Mouse (Mus musculus) lung, postnatal 25 days (tissue): Measurements from ENCODE around the gene Tnrc6c.

Source experiments
- DNase-seq: peaks from one replicate; pipeline ENCODE4 v3.0.0; 2022; ENCODE audit warnings: low spot score

The Tnrc6c gene

DNA sequence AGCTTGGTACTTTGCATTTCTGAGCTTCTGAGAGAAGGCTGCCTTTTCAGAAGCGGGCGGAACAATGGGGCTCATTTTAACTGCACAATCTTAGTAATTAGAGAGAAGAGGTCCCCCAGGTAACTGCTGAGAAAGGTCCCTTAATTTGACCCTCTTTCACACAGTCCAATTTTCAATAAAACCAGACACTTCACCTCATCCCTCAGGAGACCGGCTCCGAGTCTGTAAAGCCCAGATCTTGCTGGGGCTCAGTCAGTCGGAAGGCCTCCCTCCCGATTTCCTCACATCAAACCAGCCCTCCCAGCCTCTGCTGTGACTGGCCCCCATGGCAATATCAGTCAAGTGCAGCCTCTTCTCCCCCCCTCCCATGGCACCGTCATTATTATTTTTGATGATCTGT, 15.7 kb upstream of the Tnrc6c start:
- no peak for DNase-seq

DNA sequence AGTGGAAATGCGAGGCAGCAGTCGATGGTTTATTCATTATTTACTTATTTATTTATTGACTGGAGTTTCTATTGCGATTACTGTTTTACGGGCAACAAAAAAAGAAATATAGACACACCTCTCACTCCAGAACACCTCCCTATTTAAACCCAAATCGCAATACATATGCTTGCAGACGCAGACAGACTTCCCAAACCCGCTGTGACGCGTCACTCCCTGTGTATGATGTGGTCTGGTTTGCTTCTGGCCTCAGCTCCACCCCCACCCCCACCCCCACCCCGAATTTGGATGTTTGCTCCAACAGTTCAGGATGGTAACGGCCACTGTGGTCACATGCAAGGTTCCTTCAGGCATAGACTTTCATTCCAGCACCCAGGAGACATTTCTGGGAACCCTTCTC, 15.3 kb upstream of the Tnrc6c start:
- DNase-seq, result no peak

DNA sequence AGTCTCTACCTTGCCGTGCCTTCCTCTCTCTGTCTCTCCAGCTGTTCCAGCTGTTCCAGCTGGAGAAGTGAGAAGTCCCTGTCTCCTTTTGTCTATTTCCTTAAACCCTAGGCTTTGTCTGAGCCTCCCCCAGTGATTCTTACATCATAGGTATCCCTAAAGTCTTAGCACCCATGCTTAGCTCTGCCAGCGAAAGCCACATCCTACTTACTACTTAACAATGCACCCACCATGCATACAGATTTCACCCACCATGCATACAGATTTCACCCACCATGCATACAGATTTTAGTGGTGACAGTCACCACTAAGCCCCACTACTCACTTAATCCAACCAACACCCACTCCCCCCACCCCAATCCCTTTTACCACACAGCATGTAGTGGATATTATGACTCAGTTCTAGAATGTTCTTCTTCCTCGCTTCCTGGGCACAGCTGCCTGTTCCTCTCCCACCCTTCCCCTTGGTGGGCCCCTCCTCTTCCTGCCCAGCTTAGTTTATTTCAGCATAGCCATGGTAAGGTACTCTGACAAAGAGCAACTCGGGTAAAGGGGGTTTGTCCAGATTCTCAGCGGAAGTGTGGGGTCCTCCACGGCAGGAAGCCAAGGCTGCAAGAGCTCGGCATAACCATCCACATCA, 14.6 kb upstream of the Tnrc6c start:
- DNase-seq, result no peak

DNA sequence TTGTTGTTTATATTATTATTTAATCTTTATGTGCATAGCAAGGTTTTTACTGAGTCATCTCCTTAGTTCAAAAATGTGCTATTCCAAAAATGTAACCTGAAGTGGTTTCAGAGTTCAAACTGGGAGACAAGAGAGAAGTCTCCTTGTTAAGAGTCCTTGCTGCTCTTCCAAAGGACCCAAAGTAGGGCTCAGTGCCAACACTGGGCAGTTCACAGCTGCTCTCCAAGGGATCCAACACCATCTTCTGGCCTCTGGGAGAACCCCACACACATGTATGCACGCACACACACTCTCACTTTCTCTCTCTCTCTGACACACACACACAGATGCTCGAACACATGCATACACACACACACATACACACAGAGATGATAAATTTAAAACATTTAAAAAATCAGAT, 11.9 kb upstream of the Tnrc6c start:
- DNase-seq, result no peak

DNA sequence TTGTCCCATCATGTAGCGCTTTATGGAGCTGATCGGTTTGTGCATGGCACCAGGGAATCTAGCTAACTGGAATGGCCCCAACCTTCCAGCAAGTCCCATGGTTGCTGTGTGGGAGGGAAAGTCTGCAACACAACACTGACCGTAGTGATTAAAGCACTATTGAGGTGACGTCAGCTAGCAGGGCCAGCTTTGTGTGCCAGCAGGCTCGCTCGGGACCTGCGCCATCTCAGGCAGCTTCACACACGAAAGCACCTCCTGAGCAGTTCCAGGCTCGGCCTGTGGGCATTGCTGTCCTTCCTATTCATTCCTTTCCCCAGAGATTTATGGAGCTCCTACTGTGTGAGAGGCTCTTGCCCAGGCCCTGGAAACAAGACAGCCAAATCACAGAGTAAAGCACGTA, 10.8 kb upstream of the Tnrc6c start:
- no peak for DNase-seq

DNA sequence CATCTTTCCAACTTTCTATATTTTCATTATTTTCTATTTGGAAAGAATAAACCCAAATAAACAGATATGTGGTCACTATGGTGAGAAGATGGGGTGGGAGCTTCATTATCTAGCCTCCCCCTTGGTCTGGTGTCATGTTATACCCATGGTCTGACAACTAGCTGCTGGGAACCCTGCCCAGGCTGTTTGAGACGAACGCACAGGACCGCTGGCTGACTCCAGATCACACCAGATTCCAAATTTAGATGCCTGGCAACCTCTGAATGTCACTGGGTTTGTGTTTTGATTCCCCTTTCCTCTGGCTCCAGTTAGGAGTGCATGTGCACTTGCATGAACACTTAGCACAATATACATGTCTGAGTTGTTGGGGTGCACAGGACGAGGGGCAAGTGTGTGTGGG, 7.3 kb upstream of the Tnrc6c start:
- no peak for DNase-seq

DNA sequence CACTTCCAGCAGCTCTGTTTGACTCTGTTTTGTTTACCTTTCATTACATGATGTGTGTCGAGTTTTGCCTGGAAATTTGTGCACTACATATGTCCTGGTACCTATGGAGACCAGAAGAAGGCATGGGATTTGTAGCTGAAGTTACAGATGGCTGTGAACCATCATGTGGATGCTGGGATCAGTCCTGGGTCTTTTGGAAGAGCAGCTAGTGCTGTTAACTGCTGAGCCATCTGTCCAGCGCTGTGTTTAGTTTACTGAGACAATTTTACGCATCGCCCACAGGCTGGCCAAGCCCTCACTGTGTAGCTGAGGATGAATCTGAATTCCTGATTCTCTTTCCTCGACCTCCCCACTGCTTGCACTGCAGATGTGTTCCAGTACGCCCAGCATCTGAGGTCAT, 6.1 kb upstream of the Tnrc6c start:
- no peak for DNase-seq

DNA sequence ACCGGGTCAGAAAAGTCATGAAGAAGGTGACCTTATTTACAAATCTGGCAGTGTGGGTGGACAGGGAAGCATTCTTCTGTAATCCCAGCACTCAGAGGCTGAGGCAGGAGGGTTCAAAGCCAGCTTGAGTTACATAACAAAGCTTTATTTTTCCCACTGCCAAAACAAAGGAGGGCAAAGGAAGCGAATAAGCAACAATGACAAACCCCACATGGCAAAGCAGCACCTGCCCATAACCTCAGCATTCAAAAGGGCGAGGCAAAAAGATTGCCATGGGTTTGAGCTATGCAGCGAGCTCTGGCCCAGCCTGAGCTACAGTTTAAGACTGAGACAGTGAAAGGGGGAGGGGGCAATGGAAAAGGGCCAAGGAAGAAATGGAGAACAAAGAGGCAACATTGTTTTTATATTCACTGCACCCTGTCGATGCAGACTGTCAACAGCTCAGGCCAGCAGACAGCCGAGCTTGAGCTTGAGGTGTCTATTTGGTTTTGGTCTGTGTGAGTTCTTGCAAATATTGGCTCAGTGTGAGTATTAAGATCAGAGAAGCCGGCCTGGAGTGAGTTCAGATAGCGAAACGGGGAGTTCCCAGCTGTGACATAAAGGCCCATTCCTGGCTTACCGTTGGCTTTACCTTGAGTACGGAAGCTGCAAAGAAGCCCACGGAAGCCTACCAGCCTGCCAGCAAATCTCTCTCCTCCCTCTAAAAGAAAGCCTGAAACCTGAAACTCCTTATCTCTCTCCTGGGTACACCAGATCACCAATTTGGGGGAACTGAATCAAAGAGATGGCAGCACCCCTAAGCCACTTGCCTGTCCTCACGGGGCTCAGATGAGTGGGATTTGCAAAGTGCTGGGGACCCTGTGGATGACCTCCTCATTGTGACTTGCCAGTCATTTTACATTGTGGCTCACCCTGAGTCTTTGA, 3.1 kb upstream of the Tnrc6c start:
- DNase-seq, result no peak

DNA sequence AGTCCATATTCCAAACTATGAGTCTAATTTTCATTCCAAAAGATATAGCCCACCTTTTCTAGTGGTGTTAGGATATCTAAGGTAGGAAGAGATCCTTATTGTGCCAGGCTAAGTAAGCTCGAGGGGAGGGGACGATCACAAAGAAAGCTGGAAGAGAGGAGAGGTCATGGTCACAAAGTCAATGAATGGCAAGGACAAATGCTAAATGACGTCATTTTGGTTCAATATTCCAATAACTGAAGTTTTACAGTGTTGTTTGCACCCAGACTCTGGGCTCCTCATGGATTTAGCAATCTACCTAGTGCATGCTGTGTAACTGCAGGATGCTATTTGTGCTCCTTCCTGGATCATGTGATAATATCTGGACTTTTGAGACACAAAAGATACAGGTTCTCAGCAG, 1.2 kb upstream of the Tnrc6c start:
- no peak for DNase-seq

DNA sequence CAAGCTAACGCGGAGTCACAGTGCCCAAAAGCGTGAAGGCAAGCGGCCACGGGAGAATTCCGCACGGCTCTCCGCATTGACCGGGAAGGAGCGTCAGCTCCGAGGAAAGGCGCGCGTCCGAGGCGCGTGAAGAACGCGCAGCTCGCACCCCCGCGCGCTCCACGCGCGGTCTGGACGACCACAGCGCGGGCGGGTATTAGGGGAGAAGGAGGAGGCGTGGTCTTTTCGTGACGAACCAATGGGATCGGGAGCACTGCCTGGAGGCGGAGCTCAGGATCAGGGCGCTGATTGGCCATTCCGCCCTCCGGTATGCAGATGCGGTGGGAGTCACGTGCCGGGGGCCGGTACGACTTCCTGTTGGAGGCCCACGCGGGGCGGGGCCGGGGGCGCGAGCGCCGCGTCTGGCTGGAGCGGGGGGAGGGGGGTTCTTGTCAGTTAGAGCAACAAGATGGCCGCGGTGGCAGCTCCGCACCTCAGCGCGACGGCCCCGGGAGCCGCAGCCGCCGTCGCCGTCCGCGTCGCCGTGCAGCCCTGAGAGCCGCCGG, 363 bp downstream of the Tnrc6c start:
- peak; percentile 100 for DNase-seq

DNA sequence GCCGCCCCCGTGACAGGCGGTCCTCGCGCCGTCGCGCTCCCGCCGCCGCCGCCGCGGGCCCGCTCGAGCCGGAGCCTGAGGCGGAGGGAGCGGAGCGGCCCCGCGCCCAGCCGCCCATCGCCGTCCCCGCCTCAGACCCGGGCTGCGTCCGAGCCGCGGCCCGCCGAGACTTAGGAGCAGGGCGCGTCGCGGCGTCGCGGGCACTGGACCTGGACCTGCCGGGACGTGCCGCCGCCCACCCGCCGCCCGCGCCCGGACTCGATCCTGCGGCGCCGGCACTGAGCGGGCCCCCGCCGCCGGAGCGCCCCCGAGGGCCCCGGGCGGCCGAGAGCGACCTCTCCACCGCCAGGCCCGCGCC, 824 bp downstream of the Tnrc6c start:
- no peak for DNase-seq

DNA sequence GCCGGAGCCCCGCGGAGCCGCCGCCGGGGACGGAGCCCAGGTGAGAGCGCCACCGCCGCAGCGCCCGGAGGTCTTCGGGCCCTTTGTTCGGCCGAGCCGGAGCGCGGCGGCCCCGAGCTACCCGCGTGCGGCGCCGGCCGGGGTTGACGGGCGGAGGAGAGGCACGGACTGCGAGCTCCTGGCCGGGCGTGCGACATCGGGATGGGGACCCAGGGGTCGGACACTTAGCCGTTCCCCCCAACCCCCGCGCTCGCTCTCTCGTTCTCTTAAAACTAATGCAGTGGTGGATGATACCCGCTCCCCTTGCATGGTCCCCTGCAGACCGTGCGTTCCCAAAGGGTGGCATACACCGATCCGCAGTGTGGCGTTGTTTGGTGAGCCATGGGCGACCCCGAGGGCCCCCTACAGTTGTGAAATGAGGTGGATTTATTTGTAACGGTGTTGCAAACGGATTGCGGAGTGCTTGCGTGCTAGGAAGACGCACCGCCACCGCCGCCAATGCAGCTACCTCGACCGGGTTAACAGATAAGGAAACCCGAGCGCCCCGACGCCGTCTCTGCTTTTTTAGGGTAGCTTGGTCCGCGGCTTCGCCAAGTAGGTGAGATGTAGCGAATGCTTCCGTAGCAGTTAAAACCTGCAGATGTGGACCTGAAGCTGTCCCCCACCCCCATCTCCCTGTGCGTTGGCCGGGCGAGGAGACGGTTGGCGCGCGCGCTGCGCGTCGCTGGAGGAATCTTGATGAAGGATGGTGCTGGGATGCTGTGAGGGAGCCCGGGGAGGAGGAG, 1.4 kb downstream of the Tnrc6c start:
- peak; percentile 31 for DNase-seq

DNA sequence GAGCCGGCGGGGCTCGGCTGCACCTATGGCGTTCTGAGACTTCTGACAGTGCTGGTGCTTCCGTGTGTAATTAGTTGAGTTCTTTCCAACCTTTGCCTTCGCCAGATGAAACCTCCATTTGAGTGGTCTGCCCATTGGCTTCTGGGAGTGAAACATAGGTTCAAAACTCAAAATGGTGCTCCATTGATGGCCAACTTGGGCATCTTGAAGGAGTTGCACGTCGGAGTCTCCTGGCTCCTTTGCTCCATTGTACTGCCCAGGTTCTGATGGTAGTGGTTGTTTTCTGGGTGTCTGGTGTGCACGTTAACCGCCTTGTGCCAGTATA, 1.9 kb downstream of the Tnrc6c start:
- no peak for DNase-seq

DNA sequence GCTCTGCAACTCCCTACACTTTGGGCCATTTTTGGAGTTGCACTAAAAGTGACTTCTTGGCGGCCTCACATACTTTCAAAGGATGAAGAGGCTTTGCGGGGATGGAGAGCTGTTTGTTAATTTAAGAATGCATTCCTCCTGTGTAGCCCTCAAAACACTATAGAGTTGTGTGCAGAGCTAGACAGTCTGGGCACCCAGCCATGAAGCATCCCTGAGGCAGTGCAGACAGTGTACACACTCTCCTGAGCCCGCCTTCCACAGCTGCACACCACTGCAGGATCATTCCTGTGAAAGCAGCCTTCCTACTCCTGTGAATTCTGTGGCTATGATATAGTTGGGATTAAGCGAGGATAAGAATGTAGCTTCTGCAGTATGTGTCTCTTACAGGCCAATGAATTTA, 4.9 kb downstream of the Tnrc6c start:
- DNase-seq, result no peak

DNA sequence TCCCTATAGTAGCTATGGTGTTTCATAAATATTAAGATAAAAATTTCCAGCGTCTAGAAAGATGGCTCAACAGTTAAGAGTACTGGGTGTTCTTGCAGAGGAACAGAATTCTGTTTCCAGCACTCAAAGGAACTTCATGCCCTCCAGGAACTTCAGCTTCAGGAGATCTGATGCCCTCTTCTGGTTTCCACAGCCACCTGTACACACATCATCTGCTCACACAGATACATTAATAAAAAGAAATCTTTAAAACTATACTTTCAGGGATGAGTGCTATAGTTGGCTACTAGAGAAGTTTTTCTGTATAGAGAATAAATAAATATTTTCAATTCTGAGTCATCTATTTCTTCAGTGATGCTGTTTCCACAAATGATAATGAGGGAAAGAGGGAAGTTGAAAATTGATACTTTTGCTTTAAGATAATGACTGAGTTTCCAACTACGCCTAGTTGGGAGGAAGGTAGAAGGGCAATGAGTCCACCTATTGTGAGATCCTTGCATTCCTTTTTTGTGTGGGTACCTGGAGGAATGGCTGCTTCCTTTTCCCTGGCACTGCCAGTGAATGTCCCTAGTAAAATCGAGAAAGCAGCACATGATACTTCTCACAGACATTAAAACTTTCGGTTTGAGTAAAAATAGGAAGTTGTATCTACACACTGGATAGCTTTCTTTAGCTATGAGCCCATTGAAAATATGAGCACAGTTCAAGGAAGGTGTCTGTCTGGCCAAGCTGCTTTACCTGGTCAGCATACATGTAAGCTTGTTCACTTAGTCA, 9.1 kb downstream of the Tnrc6c start:
- DNase-seq, result no peak

DNA sequence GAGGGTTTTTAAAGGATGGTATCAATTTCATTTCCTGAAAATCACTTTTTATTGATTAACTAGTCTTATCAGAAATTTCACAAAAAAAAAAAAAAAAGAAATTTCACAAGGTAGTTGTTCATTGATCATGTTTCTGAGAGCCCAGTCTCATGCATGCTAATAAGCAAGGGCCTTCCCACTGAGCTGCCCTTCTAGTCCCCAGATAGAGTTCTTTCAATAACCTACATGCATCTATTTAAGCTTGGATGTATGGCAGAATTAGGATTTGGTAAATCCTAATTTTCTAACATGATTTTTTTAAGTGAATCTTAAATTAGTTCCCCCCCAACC, 9.7 kb downstream of the Tnrc6c start:
- no peak for DNase-seq

DNA sequence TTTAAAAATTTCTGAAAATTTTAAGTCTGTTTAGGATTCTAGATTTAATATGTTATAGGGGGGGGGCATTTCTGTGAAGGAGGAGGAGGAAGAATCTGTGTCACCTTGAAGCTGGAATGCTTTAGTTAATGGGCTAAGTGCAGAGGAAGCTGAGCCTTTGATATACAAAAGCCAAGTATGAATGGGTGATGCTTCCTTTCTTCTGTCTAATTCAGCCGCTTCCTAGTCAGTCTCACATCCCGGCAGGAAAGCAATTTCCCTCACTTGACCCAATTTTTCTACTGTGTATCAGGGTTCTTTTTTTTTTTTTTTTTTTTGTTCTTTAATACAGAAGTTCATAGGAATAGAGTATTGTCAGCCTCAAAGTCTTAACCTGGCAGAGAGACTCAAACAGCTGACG, 11.1 kb downstream of the Tnrc6c start:
- no peak for DNase-seq

DNA sequence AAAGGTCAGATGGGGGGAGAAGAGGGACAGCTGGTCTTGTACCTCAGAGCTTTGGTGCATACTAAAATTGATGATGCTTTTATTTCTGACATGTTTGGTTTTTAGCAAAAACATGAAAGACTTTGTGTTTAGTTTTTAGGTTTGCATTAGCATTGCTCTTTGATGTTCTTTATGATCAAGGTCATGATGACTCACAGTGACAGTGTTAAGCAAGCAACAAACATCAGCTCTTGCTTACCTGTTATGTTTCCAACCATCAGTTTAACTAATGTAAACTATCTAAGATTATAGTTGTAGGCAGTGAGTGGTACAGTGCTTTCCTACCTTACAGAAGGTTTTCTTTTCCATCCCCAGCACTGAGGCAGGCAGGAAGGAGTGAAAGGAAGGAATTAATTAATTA, 12.5 kb downstream of the Tnrc6c start:
- DNase-seq, result no peak

DNA sequence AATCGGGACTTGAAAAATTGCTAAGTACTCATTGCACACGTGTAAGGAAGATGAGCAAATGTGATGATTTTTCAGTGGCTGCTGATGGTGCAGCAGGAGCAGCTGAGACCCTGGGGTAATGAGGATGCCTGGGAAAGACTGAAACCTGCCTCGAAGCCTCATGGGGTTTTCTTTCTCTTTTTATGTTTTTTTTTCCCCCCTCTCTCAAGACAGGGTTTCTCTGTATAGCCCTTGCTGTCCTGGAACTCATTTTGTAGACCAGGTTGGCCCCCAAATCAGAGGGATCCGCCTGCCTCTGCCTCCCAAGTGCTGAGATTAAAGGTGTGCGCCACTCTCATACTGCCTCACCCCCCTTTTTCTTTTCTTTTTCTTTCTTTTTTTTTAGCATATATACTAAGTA, 13.1 kb downstream of the Tnrc6c start:
- DNase-seq, result no peak

DNA sequence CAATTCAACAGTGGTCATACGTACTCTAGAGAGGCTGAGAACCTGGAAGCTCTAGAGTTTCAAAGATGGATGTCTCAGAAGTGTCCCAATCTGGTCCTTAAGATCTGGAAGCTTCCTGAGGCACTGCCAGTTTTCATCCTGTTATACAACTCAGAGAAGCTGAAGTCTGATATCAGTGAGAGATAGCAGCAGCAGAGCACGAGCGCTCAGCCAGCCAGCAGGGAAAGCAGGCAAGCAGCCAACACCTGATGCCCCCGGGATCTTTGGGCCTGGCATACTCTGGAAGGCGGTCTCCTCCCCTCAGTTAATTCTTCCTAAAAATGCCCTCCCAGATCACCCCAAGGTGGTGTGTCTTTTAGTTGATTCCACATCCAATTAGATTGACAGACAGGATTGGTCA, 13.7 kb downstream of the Tnrc6c start:
- DNase-seq, result no peak

DNA sequence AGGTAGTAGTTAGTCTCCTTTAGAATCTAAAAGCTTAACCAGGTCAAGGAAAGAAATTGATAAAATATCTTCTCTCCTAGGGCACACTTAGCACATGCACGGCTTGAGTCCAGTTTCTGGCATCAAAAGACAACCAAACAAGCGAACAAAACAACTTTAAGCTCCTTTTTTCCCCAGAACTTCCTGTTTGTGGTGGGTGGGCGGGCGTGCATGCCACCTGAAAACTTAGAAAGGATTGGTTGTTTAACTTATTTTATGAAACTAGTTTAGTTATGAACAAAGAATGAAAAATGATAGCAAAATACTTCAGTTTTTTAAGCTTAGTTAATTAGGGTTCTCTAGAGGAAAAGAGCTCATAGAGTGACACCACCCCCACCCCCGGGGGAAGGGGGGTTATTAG, 17.5 kb downstream of the Tnrc6c start:
- DNase-seq, result no peak

DNA sequence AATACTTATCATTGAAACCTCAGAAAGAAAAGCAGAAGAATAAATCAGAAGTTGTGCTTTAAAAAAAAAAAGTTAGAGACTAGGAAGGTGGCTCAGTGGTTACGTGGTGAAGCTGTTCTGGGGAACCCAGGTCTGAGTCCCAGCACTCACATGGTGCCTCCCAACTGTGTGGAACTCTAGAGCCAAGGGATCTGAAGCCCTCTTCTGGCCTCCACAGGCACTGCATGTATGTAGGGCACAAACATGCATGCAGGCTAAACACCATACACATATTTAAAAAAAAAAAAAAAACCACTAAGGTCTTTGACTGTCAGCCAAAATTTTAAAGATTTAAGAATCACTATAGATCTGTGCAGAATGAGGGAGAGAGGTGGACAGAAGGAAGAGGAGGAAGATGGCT, 20.4 kb downstream of the Tnrc6c start:
- no peak for DNase-seq
